Mouse (Mus musculus): ENCODE results near the gene Hoxa4.

Gene Hoxa4

DNA sequence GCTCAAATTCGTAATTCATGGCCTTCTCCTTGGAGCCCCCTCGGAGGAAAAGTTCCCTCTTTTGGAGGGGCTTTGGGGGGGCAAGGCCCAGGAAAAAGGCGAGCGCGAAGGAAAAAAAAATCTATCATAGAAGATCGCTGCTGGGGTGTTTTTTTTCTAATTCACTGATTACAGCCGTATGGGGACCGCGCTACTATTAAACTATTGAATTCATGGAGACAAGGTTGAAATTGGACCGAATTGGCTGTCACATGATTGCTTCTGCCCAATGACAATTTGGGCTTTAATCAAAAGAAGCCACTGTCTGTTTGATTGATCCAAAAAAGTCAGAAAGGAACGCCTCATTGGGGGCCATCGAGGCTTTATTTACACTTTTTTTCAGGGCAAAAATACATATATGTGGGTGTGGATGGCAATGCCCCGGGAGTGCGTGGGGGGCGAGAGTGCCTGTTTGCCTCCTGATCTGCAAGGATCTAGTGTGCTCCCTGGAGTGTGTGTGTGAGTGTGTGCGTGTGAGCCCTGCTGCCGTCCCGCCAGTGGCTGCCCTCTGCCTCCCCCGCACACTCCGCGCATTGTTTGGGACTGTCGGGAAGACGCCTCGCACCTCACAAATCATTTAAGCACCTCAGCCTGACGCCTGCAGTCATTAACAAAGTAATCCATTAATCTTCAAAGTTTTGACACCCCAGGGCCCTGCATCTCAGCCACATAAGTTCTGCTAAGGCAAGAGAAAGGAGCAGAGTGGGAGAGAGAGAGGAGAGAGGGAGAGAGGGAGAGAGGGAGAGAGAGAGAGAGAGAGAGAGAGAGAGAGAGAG, 26.7 kb downstream of the Hoxa4 start, which contains the start of gene Hoxa2:
TSS of gene Hoxa2 (minus strand) at position 206 of the 815 bp plus-strand sequence.
- peak; percentile 80 for DNase-seq (ENCODE audit: low read depth)

DNA sequence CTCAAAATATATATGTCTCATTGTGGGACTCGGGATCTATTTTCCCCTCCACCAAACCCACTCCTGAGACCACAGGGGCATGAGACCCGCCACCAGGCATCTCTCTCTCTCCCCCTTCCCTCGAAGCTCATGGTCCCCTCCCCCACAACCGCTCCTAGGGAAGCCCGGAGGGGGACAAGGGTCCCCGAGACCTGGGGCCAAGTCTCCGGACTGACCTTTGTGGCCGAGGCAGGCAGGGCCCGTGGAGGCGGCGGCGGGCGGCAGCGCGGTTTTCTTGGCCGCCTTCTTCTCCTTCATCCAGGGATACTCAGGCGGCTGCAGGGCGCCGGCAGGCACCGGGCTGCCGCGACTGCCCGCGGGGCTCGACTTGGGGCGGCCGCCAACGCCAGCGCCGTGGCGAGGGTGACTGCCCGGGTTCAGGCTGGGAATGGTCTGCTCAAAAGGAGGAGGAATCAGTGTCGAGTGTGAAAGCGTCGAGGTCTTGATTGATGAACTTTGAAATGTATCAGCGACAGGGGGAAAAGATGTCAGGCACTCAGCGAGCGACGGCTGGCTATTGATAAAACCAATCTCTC, 27.4 kb downstream of the Hoxa4 start:
- peak; percentile 19 for DNase-seq (ENCODE audit: low read depth)

DNA sequence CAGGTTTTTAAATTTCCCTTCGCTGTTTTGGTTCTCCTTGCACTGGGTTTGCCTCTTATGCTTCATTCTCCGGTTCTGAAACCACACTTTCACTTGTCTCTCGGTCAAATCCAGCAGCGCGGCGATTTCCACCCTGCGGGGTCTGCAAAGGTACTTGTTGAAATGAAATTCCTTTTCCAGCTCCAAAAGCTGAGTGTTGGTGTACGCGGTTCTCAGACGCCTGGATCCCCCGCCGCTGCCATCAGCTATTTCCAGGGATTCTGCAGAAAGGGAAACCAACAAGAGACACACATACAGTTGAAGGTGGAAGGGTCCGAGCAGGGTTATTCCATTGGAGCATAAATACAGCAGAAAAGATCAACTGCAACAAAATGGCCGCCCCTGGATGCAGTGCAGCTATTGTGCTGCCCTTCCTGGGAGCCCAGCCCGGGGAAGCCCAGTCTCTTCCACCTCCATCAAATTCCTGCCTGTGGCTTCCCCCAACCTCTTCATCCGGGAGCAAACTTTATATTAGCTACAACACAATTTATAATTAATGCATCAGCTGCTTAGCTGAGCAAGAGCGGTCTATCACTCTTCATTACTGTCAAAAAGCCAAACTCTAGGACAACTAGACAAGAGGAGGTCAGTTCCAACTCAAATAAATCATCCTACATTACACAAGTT, 28.1 kb downstream of the Hoxa4 start:
- DNase-seq (ENCODE audit: low read depth) = peak; percentile 19

DNA sequence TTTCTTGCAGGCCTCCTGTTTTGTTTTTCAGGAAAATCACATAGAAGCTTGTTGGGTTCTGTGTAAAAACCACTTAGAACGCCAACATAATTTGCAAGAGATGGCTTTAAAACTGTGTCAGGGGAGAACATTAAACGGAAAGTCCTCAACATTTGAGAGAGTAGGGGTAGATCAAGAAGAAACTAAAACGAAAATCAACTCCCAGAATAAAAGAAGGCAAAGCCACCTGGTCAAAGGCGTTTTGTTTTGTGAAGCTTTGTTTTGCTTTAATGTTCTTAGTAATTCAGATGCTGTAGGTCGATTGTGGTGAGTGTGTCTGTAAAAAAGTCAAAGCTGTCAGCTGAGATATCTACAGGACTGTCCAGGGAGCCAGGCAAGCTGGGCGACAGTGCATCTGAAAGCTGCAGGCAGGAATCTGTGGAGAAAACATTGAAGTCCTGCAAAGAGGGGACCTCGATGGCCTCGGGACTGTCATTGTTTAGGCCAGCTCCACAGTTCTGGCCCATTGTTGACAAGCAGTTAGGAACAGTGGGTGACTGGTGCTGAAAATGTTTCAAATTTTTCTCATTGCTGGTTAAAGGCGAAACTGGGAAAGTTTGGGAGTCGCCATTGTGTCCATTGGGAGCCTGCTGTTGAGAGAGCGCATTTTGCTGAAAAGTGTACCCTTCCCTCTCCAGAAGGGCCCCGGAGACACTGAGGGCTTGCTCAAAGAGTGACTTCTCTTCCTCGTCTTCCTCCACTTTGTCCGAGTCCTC, 28.8 kb downstream of the Hoxa4 start:
- DNase-seq (ENCODE audit: low read depth) = peak; percentile 22

DNA sequence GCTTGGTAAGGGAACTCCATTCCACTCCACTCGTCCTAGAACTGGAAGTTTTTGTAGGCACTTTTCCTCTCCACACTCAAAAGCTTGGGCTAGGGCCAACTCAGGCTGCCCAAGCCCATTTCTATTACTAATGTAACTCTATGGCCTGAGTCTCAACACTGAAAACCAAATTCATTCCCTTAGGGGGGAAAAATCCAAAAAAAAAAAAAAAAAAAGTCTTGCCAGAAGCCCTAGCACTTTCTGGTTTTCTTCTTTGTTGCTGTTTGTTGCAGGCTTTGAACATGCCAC, 29.5 kb downstream of the Hoxa4 start:
- DNase-seq (ENCODE audit: low read depth) = peak; percentile 46

DNA sequence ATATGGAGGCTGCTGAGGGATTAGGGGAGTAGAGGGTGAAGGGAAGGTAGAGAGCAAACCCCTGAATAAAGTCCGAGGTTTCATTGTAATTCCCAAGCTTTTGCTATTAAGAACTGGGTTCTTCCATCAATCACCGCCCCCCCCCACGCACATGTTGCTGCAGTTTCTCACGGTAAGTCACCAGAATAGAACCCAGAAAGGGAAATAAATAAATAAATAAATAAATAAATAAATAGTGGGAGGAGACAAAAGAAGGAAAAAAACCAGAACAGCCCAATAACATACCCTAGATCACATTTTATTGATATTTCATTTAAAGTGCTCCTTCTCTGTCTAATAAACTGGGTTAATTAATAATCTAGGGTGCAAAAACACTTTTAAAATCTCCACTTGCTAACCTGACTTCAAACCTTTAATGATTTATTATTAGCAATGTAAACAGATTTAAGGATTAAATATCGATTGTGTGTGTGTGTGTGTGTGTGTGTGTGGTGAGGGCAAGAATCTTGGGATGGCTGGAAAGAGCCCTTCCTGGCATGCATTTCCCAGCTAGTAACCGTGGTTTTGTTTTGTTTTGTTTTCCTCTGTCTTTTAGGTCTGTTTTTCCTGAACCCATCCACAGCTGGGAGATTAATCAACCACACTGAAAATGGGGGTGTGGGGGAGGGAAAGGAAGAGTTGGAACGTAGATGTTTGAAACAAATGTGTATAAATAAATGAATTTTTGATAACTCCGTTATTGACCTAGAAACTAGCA, 30.0 kb downstream of the Hoxa4 start:
- DNase-seq (ENCODE audit: low read depth) = peak; percentile 20

DNA sequence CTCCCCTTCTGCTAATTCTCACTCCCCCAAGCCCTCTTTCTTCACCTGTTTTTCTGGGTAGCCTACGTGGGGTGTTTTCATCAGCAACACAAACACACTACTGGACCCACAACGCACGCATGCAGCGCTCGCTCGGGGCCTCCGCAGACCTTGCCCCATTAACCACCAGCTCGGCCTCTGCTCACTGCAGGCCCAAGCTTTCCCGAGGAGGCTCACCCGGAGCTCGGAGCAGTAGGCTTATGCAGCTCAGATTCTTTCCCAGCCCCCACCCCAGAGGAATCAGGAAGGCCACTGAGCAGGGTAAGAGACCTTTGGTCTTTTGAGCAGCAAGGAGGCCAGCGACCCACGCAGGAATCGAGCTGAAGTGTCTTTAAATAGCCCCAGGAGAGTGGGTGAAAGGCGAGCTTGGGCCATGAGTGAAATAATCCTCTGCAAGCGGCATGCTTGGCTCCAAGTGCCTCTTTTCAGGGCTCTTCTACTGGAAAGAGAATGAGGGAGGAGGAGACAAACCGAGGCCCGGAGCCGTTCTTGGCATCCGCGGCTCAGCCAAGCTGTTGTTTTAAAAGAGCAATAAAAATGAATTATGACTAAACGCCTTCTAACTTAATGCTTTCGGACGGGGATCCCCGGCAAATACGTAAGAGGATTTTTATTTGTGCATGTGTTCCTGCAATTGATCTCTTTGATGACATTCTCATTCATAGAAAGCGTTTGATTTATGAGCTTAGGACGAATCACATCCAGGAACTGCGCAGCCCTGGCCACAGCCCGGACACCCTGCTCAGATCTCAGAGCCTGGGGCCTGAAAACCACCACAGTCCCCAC, 30.8 kb downstream of the Hoxa4 start:
- DNase-seq (ENCODE audit: low read depth) = peak; percentile 41

DNA sequence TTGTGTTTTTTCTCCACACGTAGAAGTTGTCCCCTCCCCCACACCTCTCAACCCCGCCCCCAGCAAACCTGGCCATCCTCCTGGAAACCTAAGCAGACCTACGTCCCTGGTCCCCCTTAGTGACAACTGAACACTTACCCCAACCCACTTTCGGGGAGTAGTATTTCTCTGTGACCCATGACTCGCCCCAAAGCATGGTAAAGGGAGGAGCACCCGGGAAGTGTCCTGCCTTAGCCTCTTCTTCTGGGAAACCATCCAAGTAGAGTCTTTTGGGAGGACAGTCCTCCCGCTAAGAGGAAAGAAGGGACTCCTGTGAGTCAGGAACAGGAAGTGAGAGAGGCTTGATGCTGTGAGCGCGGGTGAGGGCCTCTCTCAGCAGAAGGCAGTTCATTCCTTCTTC, 31.6 kb downstream of the Hoxa4 start:
- DNase-seq (ENCODE audit: low read depth) = no peak

DNA sequence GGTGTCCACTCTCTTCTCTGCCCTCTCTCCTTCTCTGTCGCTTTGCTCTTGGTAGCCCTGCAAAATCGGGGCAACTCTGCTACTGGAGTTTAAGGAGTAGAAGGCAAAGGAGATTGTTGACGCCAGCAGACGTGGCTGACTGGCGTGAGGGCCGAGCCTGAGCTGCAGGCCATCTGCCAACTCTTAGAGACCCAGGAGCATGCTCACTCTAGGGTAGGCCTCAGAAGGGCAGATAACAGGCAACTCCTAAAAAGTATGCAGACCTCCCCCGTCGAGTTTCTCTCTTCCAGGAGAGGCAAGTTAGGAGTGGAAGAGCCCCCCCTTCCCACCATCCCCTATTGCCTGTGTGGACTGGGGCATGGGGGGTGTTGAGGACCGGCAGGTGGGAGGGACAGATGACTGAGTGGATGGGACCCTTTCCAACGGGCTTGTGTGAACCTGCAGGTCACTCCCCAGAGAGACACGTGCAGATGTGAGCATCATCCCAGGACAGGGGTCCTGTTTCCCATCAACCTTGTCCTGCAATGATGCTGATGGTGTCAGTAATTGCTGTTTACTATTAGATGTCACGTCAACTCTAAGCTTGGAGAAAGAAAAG, 32.3 kb downstream of the Hoxa4 start:
- peak; percentile 48 for DNase-seq (ENCODE audit: low read depth)

DNA sequence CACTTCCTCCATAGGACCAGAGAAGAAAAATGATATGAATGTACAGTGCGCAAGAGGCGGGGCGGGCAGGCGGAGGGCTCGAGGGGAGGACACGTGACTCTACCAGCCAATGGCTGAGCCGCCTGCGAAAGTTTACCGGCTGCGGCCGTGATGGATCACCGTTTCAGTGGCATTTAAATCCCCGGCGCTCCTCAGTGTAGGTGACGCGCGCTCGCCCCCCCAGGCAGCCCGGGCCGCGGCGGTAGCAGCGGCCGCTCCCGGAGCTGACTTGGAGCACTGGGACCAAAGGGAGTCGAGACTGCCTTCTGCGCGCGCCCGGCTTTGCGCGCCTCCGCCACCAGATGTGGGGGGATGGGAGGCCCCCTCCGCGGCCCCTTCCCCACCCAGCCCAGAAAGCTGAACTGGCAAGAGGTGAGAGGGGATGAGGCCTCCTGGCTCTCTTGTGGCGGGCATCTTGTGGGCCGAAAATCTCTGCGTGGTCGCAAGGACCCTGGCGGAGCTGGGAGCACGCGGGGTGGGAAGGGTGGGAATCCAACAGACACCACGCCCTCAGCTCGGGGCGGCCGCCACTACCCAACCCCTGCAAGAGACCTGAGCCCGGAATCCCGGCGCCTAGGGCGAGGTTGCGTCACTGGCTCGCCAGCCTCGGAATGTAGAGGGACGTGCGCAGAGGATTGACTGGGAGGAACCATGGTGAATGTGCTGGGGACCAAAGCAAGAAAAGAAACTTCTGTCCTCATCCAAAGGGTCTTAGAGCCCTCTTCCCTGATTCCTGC, 33.1 kb downstream of the Hoxa4 start, which contains the start of gene Hoxa1:
TSS of gene Hoxa1 (minus strand) at position 42 of the 776 bp plus-strand sequence.
- peak; percentile 69 for DNase-seq (ENCODE audit: low read depth)

DNA sequence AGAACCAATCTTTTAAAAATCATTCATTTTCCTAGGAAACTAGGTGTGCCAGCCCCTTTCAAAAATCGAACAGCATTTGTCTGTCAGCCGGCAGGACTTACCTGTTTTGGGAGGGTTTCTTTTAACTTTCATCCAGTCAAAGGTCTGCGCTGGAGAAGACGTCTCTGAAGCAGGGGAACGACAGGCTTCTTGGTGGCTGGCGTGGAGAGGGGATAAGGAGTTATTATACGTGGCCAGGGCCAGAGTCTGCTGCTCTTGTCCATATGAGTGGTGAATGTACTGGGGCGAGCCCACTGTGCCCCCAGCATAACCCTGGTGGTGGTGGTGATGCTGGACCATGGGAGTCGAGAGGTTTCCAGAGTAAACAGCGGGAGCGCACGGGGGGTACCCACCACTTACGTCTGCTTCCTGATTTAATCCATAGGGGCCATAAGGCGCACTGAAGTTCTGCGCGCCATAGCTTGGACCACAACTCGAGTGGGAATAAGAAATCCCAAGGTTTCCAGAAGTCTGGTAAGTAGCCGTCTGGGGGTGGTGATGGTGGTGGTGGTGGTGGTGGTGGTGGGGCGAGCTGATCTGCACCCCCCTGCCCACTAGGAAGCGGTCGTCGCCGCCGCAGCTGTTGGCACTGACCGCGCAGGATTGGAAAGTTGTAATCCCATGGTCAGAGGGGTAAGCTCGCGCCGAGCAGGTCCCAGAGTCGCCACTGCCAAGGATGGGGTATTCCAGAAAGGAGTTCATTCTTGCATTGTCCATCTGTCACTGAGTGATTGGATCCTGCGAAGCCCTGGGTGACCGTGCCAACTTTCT, 33.9 kb downstream of the Hoxa4 start:
- no peak for DNase-seq (ENCODE audit: low read depth)

DNA sequence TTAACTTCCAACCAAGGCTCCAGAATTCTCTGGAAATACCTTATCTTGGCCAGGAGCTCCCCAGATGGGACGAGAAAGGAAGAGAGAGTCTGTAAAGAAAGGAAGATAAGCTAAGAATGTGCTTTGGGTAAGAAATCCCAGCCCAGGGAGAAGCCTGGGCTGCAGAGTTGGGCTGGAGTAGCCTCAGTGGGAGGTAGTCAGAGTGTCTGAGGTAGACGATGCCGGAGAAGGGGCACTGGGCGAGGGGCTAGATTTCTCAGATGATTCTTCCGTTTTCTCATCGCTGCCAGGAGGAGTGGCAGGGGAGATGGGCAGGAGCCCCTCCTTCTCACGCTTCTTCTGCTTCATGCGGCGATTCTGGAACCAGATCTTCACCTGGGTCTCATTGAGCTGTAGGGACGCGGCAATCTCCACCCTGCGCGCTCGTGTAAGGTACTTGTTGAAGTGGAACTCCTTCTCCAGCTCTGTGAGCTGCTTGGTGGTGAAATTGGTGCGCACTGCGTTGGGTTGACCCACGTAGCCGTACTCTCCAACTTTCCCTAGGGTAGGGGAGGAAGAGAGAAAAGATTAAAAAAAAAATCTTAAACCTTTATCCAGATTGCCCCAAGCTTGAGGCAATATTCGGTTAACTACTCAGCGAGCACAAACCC, 34.9 kb downstream of the Hoxa4 start:
- no peak for DNase-seq (ENCODE audit: low read depth)

DNA sequence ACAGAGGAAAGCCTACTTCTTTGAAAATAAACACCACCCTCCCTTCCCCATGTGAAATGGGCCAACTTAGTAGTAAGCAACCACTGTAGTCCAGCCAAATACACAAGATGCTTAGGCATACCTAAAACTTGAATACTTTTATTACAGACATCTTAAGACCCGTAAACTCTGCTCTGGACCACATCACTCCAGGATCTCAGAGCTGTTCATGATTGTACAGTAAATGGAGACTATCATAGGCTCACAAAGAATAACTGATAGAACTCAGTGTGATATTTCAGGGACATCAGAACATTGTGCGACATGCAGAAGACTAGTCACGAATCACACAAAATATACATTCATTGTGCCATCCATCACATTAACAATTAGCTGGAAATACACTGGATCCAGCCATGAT, 36.1 kb downstream of the Hoxa4 start:
- no peak for DNase-seq (ENCODE audit: low read depth)

DNA sequence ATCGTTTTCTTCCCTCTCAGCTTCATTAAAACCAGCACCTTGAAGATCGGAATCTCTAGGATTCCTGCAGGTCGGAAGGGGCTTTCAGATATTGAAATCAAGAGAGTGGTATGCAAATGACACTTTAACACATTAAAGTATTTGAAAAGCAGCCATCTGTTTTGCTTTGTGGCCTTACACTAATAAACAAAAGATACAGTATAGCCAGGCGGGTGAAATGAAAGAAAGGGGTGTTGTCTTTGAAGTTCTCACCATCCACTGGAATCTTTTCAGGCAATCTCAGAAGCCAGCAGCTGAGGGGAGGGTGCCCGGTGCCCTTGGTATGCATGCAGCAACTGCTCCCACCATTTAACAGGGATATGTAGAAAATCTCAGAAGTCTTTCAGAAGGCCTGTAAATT, 37.5 kb downstream of the Hoxa4 start:
- DNase-seq (ENCODE audit: low read depth) = no peak

DNA sequence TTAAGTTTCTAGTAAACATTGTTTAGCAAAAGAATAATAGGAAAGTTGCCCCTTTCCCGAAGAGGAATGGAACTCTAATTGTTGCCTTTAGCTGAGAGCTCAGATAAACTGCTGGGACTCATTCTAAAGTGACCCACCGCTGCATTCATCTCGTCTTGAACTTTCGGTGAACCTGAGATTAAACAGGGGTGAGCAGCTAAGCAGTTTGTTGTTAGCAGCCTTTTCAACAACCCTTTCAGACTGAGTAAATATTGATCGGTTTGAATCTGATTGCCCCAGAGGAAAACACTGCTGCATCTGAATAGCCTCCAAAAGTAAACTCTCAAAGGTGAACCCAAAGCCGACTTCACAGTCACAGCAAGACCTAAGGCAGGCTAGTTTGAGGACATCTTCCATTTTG, 38.3 kb downstream of the Hoxa4 start:
- DNase-seq (ENCODE audit: low read depth) = no peak

DNA sequence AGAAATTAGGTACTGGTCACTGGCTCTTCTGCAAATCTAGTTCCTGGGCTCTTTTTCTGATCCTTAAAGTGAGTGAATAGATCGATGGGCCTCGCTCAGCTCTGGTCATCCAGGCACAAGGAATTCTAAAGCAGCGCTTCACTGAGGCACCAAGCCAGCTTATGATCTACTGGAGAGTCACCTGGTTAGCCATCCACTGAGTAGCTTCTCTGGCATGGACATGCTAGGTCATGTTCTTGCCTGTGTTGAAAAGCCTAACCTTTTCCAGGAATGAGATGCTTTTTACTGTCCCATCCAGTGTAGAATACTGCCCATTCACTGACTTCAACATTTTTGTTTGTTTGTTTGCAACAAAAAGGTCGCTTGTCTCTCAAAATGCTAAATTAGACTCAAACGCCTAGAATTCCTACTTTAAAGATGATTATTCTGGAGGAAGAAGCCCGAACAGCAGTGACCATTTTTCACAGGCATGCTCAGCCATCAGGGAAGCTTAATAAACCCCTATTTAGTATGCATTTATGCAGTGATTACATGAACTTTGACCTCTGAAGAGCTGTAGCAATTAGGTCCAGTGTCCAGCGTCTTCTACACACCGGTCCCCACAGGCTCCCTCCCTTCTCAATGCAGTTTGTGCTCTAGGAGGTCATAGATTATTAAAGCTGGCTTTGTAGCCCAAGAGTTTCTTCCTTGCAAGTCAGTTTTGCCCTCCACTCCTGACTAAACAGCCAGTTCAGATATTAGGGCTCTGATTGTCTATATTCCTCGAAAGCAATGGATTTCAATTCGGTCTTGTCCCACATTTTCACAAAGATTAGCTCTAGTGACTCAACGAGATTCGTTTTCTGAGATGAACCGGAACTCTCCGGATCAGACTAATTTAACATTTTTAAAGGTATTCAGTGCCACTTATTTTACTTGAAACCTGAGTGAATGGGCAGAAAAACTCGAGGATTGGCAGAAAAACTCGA, 39.0 kb downstream of the Hoxa4 start:
- DNase-seq (ENCODE audit: low read depth) = no peak

DNA sequence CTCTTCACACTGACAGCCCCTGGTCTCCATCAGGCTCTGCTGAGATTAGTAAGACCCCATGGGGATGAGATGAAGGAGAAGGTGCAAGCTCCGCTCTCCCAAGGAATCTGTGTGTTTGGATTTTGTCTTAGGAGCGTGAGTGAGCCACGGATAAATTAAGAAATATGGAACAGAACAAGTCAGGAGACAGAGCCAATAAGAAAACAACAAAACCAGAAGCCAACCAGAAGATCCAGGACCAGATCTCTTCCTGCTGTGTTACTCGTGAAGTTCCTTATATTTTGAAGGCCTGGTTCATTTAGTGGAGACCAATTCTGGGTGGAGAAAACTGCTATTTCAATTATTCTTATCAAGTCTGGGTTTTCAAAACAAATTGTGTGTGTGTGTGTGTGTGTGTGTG, 40.0 kb downstream of the Hoxa4 start:
- DNase-seq (ENCODE audit: low read depth) = no peak

Data from fibroblast of lung, adult 2 months (primary cell).